Mouse (Mus musculus) heart, postnatal 0 days (tissue): ENCODE measurements at regions not wholly inside any gene's neighbourhood (a gene's known extent, or its start where the extent isn't known, plus 50 kb on each side); places are given as distances from the start of the nearest gene placed in this dataset.

Experiments used
- ATAC-seq: fragments of 200-750 bp; cut with Nextera tagmentation; 2 replicates; pipeline ENCODE4 v1.8.0; 2017; ENCODE audit warnings: low read depth, moderate number of reproducible peaks, moderate library complexity; ENCODE audit not compliant: insufficient read depth
- DNase-seq: peaks from one replicate; pipeline ENCODE4 v3.0.0-alpha.2; 2016; ENCODE audit warnings: low spot score
- H3K27ac ChIP-seq: fragments of 300-500 bp; sonication (generic); 2 replicates; pipeline ENCODE4 v1.5.1; 2014; ENCODE audit warnings: low read depth, mild to moderate bottlenecking
- H3K27me3 ChIP-seq: fragments of 300-500 bp; sonication (generic); 2 replicates; pipeline ENCODE4 v1.6.1; 2014; ENCODE audit warnings: low read length, mixed read lengths; ENCODE audit not compliant: control insufficient read depth, insufficient read depth
- H3K36me3 ChIP-seq: fragments of 300-500 bp; sonication (generic); replicated peaks from 2 replicates; pipeline ENCODE4 v1.6.1; 2014; ENCODE audit warnings: low read length, mixed read lengths; ENCODE audit not compliant: control insufficient read depth, insufficient read depth
- H3K4me1 ChIP-seq: fragments of 300-500 bp; sonication (generic); 2 replicates; pipeline ENCODE4 v1.6.1; 2014; ENCODE audit warnings: antibody characterized with exemption; ENCODE audit not compliant: control insufficient read depth, insufficient read depth
- H3K4me2 ChIP-seq: fragments of 300-500 bp; sonication (generic); 2 replicates; pipeline ENCODE4 v1.6.1; 2014; ENCODE audit warnings: low read depth, mild to moderate bottlenecking, low read length, moderate library complexity
- H3K4me3 ChIP-seq: fragments of 300-500 bp; sonication (generic); 2 replicates; pipeline ENCODE4 v1.5.1; 2014; ENCODE audit warnings: low read depth, low read length
- H3K9ac ChIP-seq: fragments of 300-500 bp; sonication (generic); replicated peaks from 2 replicates; pipeline ENCODE4 v1.6.1; 2014; ENCODE audit warnings: low read depth, low read length, mixed read lengths
- H3K9me3 ChIP-seq: fragments of 300-500 bp; sonication (generic); replicated peaks from 2 replicates; pipeline ENCODE4 v1.6.1; 2016; ENCODE audit warnings: low read length; ENCODE audit not compliant: control insufficient read depth
- CTCF ChIP-seq: IDR thresholded peaks from 2 replicates; pipeline ENCODE4 v1.5.1; 2016; ENCODE audit warnings: antibody characterized with exemption, control low read depth, low read depth
- EP300 ChIP-seq: IDR thresholded peaks from 2 replicates; pipeline ENCODE4 v1.6.1; 2016; ENCODE audit warnings: antibody characterized with exemption, low read depth
- WGBS: fragments of 180-500 bp; shearing (Covaris S2); extraction: QIAGEN DNeasy Blood & Tissue Kit; methylation state at CpG from one replicate; pipeline ENCODE4 v1.1.7; 2014; 5-methylcytosine and 5-hydroxymethylcytosine counted together

- ATAC-seq (peak; percentile 47; the same call in 1 of the 2 replicates), DNase-seq (no peak)
- TF ChIP-seq EP300 (no peak), CTCF (no peak)
- Histone ChIP-seq H3K4me2 (no peak overlapping the region), H3K9me3 (no peaks in the 10 kb centered on the region), H3K9ac (no peak overlapping the region), H3K27ac (no peak overlapping the region), H3K36me3 (no peaks in the 10 kb centered on the region), H3K4me1 (peaks cover 10% of the 10 kb centered on the region), H3K4me3 (no peak overlapping the region), H3K27me3 (no peaks in the 10 kb centered on the region)
- WGBS: 40% methylated on average over 19 of the region's 19 CpGs
These were observed 319.6 kb downstream of the Fam49a start for GRCm38 (mm10) chr12:12581271-12582186.

GRCm38 (mm10) chr12:12580763-12581178, 318.8 kb downstream of the Fam49a start:
- TF ChIP-seq CTCF (no peak), EP300 (no peak)
- no peaks in the 10 kb centered on the region for H3K36me3 ChIP-seq
- no peak overlapping the region for H3K27ac ChIP-seq
- no peaks in the 10 kb centered on the region for H3K27me3 ChIP-seq
- 24% methylated on average over 8 of the region's 8 CpGs for WGBS
- no peak overlapping the region for H3K9ac ChIP-seq
- no peaks in the 10 kb centered on the region for H3K9me3 ChIP-seq
- H3K4me3 ChIP-seq: no peak overlapping the region
- ATAC-seq (no peak), DNase-seq (no peak)
- H3K4me1 ChIP-seq: peaks cover 10% of the 10 kb centered on the region
- H3K4me2 ChIP-seq: no peak overlapping the region

- ATAC-seq: no peak
- DNase-seq: no peak
- peaks cover 10% of the 10 kb centered on the region for H3K4me1 ChIP-seq
- H3K27me3 ChIP-seq: no peaks in the 10 kb centered on the region
- no peak overlapping the region for H3K4me2 ChIP-seq
- no peak overlapping the region for H3K27ac ChIP-seq
- H3K4me3 ChIP-seq: no peak overlapping the region
- H3K9me3 ChIP-seq: no peaks in the 10 kb centered on the region
- H3K9ac ChIP-seq: no peak overlapping the region
- 41% methylated on average over 7 of the region's 7 CpGs for WGBS
- TF ChIP-seq EP300 (no peak), CTCF (no peak)
- no peaks in the 10 kb centered on the region for H3K36me3 ChIP-seq
These were observed 316.3 kb downstream of the Fam49a start for GRCm38 (mm10) chr12:12578278-12578677.

GRCm38 (mm10) chr12:12570563-12571251, 308.8 kb downstream of the Fam49a start:
- no peak for DNase-seq

GRCm38 (mm10) chr12:12567734-12568104, 305.8 kb downstream of the Fam49a start:
- Histone ChIP-seq H3K4me2 (no peak overlapping the region), H3K27me3 (no peaks in the 10 kb centered on the region), H3K4me3 (no peak overlapping the region), H3K9me3 (no peaks in the 10 kb centered on the region), H3K4me1 (no peaks in the 10 kb centered on the region), H3K27ac (no peak overlapping the region), H3K36me3 (no peaks in the 10 kb centered on the region), H3K9ac (no peak overlapping the region)
- ATAC-seq (no peak), DNase-seq (no peak)
- WGBS: 86% methylated on average over 3 of the region's 3 CpGs
- no peak for TF ChIP-seq CTCF
- TF ChIP-seq EP300: no peak

More at GRCm38 (mm10) chr12:12570563-12571251, 308.8 kb downstream of the Fam49a start:
- H3K9ac ChIP-seq: no peak overlapping the region
- H3K4me2 ChIP-seq: no peak overlapping the region
- WGBS: 81% methylated on average over 7 of the region's 7 CpGs
- H3K4me1 ChIP-seq: no peaks in the 10 kb centered on the region
- H3K27ac ChIP-seq: no peak overlapping the region
- no peak for ATAC-seq
- no peaks in the 10 kb centered on the region for H3K9me3 ChIP-seq
- no peaks in the 10 kb centered on the region for H3K27me3 ChIP-seq
- no peak overlapping the region for H3K4me3 ChIP-seq
- no peaks in the 10 kb centered on the region for H3K36me3 ChIP-seq
- TF ChIP-seq EP300: no peak
- no peak for TF ChIP-seq CTCF
